Mouse (Mus musculus): ENCODE results near the gene Tnni3k. TPM values are rescaled to one million over a fixed set of nuclear protein-coding genes. Genes with fewer than 3 reads are reported as not detected.

The Tnni3k gene
- total RNA-seq, 2 experiments from 2014 or later = 79.9 to 81.6 TPM

DNA sequence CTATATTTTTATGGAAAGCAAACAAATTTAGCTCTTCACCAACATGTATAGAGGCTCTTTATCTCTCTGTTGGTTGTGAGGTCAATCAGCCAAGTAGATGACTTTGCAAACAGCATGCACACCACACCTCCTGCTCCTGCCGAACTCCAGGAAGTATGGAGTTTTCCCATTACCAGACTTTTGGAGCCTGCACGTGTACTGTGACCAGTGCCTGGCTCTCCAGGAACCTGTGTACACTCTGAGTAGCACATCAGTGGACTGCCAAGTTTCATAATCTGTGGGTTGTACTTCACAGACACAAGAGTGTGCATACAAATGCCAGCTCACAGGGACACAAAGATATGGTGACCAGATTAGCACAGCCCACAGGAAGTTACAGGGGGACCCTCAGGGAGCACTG lies 84.2 kb downstream of the Tnni3k start:
- intact Hi-C loops (cut with DNase I) = no loop called here

DNA sequence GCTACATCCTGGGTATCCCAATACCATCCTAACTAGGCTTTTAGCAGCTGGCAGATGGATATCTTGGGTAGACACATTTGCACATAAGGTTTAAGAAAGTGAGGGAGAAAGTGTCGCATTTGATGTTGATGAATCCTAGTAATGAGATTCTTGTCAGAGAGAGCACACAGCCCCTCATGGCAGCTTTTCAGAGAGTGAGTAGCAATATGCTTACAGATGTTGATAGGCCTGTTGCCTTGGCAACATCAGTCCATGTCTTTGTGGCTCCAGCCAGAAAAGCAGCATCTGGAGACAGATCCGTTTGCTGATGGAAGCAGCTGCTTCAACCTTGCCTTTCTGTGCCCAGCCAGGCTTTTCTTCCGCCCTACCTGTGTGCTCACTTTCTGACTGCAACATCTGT lies 93.9 kb downstream of the Tnni3k start:
- DNase-seq (ENCODE audit: low spot score) = no peak
- intact Hi-C loops (cut with DNase I) = no loop called here

More for the DNA sequence above, 84.2 kb downstream of the Tnni3k start:
- DNase-seq (ENCODE audit: low spot score) = no peak

DNA sequence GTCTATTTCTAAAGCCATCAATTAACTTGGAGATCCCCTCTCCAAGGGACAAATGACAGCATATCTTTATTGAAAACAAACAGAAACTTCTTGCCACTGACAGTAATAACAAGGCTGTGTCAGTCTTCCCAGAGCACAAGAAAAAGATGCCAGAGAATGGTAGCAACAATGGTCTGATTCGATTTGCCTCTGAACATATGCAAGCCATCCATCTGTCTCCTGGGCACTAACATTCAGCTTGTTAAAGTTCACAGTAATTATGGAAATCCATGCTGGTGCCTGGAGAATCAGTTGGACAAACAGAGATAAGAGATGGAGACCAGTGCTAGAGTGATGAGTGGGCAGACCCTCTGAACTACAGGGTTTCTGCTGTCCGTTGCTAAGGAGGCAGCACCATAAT lies 102.1 kb downstream of the Tnni3k start:
- DNase-seq (ENCODE audit: low spot score) = no peak

DNA sequence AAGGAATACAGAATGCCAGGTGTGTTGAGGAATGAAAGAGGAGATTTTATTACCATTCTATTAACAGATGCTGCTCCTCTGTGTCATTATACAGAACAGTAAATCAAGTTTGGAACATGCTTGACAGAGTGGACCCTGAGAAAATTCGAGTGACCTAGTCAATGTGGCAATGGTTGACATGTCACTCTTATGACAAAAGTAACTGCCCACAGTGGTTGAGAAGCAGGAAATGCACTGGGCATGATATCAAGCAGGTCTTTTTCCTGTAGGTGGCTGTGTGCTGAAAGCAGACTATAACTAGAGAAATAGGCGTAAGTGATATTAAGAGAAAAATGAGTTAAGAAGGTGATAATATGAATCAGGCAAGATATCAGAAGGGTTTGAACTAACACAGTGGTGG lies 105.7 kb downstream of the Tnni3k start:
- no peak for DNase-seq (ENCODE audit: low spot score)
- intact Hi-C loops (cut with DNase I) = no loop called here

More for the DNA sequence above, 102.1 kb downstream of the Tnni3k start:
- intact Hi-C loops (cut with DNase I) = no loop called here

DNA sequence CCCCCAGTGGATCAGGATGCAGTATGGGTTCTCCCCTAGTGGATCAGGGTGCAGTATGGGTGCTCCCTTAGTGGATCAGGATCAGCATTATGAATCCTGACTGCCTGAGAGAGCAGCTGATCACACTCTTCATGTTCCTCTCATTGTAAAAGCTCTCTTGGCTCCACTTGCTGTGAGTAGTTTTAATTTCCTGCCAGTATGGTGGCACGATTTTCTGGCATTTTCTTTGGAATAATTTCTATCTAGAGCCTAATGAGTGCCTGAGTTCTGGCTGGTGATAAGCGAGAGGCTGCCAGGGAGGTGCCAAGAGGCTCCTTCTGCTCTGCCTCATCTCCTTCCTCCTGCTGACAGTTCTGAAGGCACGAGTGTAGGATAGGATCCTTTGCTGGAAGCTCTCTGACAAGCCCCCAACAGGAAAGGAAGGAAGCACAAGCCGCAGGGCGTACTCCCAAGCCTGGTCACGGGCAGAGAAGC lies 109.5 kb downstream of the Tnni3k start:
- intact Hi-C loops (cut with DNase I) = no loop called here

GRCm38 (mm10) chr3:154927757-154928156 lies 127.5 kb downstream of the Tnni3k start:
- intact Hi-C loops (cut with DNase I) = no loop called here
- DNase-seq (ENCODE audit: low spot score) = no peak

More for the DNA sequence above, 109.5 kb downstream of the Tnni3k start:
- DNase-seq (ENCODE audit: low spot score) = no peak

DNA sequence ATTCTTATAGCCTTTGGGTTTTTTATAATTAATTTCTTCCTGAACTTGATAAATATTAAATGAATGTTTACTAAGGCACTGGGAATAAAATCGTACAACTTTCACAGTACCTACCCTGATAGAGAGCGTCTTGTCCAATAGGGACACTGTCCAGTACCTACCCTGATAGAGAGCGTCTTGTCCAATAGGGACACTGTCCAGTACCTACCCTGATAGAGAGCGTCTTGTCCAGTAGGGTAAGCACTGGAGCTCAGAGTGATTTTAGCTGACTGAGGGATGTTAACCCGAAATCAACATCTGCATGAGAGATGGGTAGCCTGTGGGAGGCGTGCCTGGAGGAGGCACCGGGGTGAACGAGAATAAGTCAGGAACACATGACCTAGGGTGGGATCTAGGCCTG lies 130.3 kb downstream of the Tnni3k start:
- DNase-seq (ENCODE audit: low spot score) = no peak
- intact Hi-C loops (cut with DNase I) = no loop called here

DNA sequence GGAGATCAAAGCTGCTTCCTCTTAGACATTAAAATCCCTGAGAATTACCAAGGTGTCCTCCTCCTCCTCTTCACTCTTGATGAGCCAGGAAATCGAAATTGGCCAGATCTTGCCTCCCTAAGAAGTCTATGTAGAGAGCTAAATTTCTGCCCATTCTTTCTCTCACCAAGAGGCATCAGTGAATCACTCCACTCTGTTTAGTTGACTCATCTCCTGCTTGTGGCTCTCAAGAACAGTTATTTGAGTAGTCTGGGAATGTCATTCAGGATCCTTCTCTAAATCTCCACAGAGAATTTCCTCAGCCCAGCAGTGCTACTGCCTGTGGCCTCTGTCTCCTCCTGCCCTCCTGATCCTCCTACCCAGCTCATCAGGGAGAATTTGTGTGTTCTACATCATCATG lies 139.6 kb downstream of the Tnni3k start:
- DNase-seq (ENCODE audit: low spot score) = no peak
- intact Hi-C loops (cut with DNase I) = no loop called here

- intact Hi-C loops (cut with DNase I) = no loop called here
- DNase-seq (ENCODE audit: low spot score) = no peak
These were observed 141.6 kb downstream of the Tnni3k start for GRCm38 (mm10) chr3:154913641-154914040.

DNA sequence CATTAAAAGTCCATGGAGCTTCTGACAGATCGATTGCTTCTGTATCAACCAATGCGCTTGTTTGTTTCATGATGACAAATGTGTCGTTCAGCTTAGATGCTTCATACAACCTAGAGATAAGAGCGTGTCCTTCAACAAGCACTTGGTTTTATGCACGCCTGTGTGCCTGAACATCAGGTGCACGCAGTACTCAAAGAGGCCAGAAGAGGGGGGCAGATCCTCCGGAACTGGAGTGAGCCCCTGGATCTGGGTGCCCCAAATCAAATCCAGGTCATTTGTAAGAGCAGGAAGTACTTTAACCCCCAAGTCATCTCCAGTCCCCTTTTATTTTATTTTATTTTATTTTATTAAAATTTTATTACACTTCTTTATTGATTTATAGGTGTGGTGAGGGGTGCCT lies 158.5 kb downstream of the Tnni3k start:
- no peak for DNase-seq (ENCODE audit: low spot score)
- intact Hi-C loops (cut with DNase I) = no loop called here

DNA sequence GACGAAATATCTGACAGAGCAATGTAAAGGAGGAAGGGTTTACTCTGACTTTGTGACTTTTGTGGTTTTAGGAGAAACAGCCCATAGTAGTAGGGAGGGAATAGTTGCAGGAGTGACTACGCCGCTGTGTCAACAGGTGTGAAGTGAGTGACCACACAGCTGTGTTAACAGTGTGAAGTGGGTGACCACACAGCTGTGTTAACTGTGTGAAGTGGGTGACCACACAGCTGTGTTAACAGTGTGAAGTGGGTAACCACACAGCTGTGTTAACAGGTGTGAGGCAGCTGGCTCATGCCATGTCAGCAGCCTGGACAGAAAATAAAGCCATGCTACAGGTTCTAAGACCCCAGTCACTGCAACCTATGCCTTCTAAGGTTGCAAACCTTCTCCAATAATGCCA lies 162.0 kb downstream of the Tnni3k start:
- intact Hi-C loops (cut with DNase I) = no loop called here
- no peak for DNase-seq (ENCODE audit: low spot score)

DNA sequence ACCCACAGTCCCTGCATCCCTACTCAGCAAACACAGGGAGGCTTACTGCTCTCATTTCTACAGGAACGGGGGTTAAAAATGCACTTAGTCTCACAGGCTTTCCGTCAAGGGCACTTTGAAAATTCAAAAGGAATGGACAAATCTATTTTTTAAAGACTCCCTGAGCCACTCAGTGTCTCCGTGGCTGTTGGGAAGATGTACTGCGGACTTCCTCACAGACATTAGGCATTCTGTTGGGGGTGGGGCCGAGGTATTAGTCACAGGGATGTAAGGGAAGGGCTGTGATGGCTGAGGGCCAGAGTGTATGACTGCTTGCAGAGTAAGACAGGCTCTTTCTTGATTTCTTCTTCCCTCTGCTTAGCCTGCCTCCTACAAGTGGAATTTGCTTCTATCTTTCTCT lies 169.8 kb downstream of the Tnni3k start:
- intact Hi-C loops (cut with DNase I) = no loop called here
- DNase-seq (ENCODE audit: low spot score) = no peak

GRCm38 (mm10) chr3:154885048-154885447 lies 170.2 kb downstream of the Tnni3k start:
- intact Hi-C loops (cut with DNase I) = no loop called here
- DNase-seq (ENCODE audit: low spot score) = no peak

GRCm38 (mm10) chr3:154881428-154881986 lies 173.7 kb downstream of the Tnni3k start:
- intact Hi-C loops (cut with DNase I) = no loop called here
- DNase-seq (ENCODE audit: low spot score) = no peak

DNA sequence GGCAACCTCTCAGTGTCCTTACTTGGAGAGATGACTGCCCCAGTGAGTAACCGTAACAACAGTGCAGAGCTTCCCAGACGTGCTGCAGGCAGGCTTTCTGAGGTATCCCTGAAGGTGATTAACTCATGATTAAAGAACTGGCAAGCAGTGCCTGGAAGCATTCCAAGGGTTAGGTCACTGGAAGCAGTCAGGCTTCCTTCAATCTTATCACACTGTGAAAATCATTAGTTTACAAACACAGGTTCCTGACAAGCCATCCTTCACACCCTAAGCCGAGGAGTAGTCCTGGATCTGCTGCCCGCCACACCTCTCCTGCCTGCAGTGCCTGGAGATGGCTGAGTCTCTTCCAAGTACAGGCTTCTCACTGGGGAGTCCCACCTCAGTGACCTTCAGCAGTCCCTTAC lies 174.7 kb downstream of the Tnni3k start:
- intact Hi-C loops (cut with DNase I) = no loop called here
- no peak for DNase-seq (ENCODE audit: low spot score)

GRCm38 (mm10) chr3:154880108-154880507 lies 175.1 kb downstream of the Tnni3k start:
- intact Hi-C loops (cut with DNase I) = no loop called here
- no peak for DNase-seq (ENCODE audit: low spot score)

GRCm38 (mm10) chr3:154879515-154879914 lies 175.7 kb downstream of the Tnni3k start:
- intact Hi-C loops (cut with DNase I) = no loop called here

DNA sequence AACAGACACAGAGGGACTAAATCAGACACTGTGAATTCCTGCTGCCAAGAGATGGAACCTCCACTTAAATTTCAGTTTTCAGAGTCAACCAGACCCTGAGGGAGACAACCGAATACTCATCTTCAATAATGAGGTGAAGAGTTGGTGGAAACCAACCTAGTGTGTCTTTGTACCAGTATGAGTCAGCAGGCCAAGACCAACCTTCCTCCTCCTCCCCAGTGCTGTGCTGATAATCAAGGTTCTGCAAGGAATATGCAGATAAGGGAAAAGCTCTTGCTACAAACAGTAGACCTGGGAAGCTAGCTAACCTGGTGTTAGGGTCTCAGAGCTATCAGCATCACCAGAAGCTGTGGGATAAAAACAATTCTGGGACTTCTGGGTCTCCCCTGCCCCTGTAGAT lies 176.1 kb downstream of the Tnni3k start:
- intact Hi-C loops (cut with DNase I) = no loop called here
- no peak for DNase-seq (ENCODE audit: low spot score)

More at GRCm38 (mm10) chr3:154879515-154879914, 175.7 kb downstream of the Tnni3k start:
- DNase-seq (ENCODE audit: low spot score) = no peak

GRCm38 (mm10) chr3:154868807-154869206 lies 186.4 kb downstream of the Tnni3k start:
- no peak for DNase-seq (ENCODE audit: low spot score)
- intact Hi-C loops (cut with DNase I) = no loop called here

DNA sequence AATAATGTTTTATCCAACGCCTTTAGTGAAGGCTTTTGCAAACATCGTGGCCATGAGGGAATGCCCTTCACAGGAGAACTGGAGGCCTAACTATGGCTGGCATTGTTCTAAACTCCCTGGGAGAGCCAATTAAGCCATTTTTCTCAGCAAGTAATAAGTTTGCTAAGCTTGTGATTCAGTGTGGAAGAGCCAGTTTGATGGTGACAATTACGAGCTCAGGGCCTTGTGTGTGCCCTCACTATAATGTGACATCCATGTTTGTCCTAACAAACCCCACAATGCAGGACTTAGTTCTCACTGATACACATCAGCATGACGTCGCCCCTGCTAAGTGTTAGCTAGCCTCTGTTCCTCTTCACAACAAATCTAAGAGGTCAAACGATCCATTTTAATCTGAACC lies 193.3 kb downstream of the Tnni3k start:
- intact Hi-C loops (cut with DNase I) = no loop called here
- no peak for DNase-seq (ENCODE audit: low spot score)

GRCm38 (mm10) chr3:154859721-154860120 lies 195.5 kb downstream of the Tnni3k start:
- intact Hi-C loops (cut with DNase I) = no loop called here

DNA sequence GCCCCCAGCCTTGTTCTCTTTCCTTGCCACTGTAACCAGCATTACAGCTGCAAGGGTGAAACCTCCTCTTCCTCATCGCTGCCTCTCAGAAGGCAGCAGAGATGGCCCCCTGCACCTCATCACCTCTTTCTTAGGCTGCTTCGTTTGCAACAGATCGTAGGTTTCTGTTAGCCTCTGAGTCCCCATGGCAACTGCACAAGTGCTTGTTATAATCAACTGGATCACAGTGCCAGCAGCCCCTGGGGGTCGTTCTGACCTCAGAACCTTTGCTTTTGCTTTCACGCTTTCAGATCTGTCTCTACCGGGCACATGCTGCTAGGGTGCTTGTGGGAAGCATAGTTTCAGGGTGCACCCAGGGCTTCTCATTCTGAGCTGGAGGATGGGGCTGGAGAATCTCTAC lies 201.9 kb downstream of the Tnni3k start:
- intact Hi-C loops (cut with DNase I) = no loop called here
- DNase-seq (ENCODE audit: low spot score) = no peak

More at GRCm38 (mm10) chr3:154859721-154860120, 195.5 kb downstream of the Tnni3k start:
- no peak for DNase-seq (ENCODE audit: low spot score)

All from heart, postnatal 25 days (tissue).